ENCODE assay signal across 8 mouse cellular contexts in genomic region chr7:24364827-24365226, GRCm38 (mm10). TPM values are rescaled to one million over a fixed set of nuclear protein-coding genes. Genes with fewer than 3 reads are reported as not detected.
DNase-seq lines count a peak whose midpoint lies in the region; ATAC-seq and TF ChIP-seq lines count a peak whose summit lies in the region.

No protein-coding gene starts in this region.

- peak overlapping the region; percentile 62 for H3K9ac ChIP-seq in MEL (ENCODE audit: control insufficient read depth, low read depth, low read length, poor library complexity, severe bottlenecking)
- no peak overlapping the region for H3K9ac ChIP-seq in lung, embryonic 15.5 days

- H3K4me3 ChIP-seq in MEL (ENCODE audit: control insufficient read depth in 1 of 2, insufficient read depth in 1 of 2, low read depth in 2 of 2, low read length in 2 of 2): peak overlapping the region; percentile 32 to 43
- no peak overlapping the region for H3K4me3 ChIP-seq in cerebellum, adult 2 months (replicated peaks; ENCODE audit: insufficient read depth, low read depth, low read length)
- no peak overlapping the region for H3K4me3 ChIP-seq in hindbrain, embryonic 10.5 days
- H3K4me3 ChIP-seq in lung, embryonic 15.5 days: no peak overlapping the region
- H3K4me3 ChIP-seq in olfactory bulb, adult 2 months (ENCODE audit: insufficient read depth, low read depth, low read length): no peak overlapping the region

- TF ChIP-seq POLR2A in MEL (IDR thresholded peaks at IDR 0.05; ENCODE audit: control insufficient read depth in 1 of 2, insufficient read depth in 1 of 2, low read depth in 1 of 2, low read length in 2 of 2, poor library complexity in 1 of 2): no peak
- no peak for TF ChIP-seq POLR2A in cerebellum, adult 2 months (IDR thresholded peaks at IDR 0.05; ENCODE audit: borderline replicate concordance, insufficient read depth, low read length)
- no peak for TF ChIP-seq POLR2A in olfactory bulb, adult 2 months (IDR thresholded peaks at IDR 0.05; ENCODE audit: insufficient read depth, low read depth, low read length)

- H3K4me1 ChIP-seq in MEL (ENCODE audit: control insufficient read depth in 1 of 2, insufficient read depth in 2 of 2, low read length in 2 of 2): peaks cover 5 to 50% of the 10 kb centered on the region in 2 experiments; a peak in 3 of 4 replicates
- no peaks in the 10 kb centered on the region for H3K4me1 ChIP-seq in cerebellum, adult 2 months (ENCODE audit: control insufficient read depth, insufficient read depth, low read length)
- peaks cover 3% of the 10 kb centered on the region; the same call in 1 of the 2 replicates for H3K4me1 ChIP-seq in hindbrain, embryonic 10.5 days (replicated peaks)
- H3K4me1 ChIP-seq in lung, embryonic 15.5 days: no peaks in the 10 kb centered on the region
- peaks cover 17% of the 10 kb centered on the region for H3K4me1 ChIP-seq in olfactory bulb, adult 2 months (ENCODE audit: control insufficient read depth, insufficient read depth, low read length)

- H3K27me3 ChIP-seq in MEL (ENCODE audit: control insufficient read depth in 1 of 2, insufficient read depth in 2 of 2, low read length in 2 of 2): no peaks in the 10 kb centered on the region
- H3K27me3 ChIP-seq in cerebellum, adult 2 months (ENCODE audit: control insufficient read depth, insufficient read depth, low read length): no peaks in the 10 kb centered on the region
- H3K27me3 ChIP-seq in hindbrain, embryonic 10.5 days (ENCODE audit: insufficient read depth, poor library complexity, severe bottlenecking): no peaks in the 10 kb centered on the region; the same call in 1 of the 2 replicates
- H3K27me3 ChIP-seq in lung, embryonic 15.5 days: no peaks in the 10 kb centered on the region

- no peaks in the 10 kb centered on the region for H3K9me3 ChIP-seq in MEL (replicated peaks; ENCODE audit: insufficient read depth, low read length)
- peaks cover 8% of the 10 kb centered on the region; the same call in 1 of the 2 replicates for H3K9me3 ChIP-seq in hindbrain, embryonic 10.5 days
- no peaks in the 10 kb centered on the region for H3K9me3 ChIP-seq in lung, embryonic 15.5 days

- no peaks in the 10 kb centered on the region for H3K79me2 ChIP-seq in MEL (ENCODE audit: control insufficient read depth, insufficient read depth, low read length, poor library complexity)

- H3K27ac ChIP-seq in MEL (ENCODE audit: control insufficient read depth, low read depth, low read length): no peak overlapping the region
- no peak overlapping the region for H3K27ac ChIP-seq in cerebellum, adult 2 months (ENCODE audit: insufficient read depth, low read length)
- peak overlapping the region; percentile 69 for H3K27ac ChIP-seq in hindbrain, embryonic 10.5 days
- H3K27ac ChIP-seq in lung, embryonic 15.5 days: no peak overlapping the region
- H3K27ac ChIP-seq in olfactory bulb, adult 2 months (ENCODE audit: insufficient read depth, low read depth, low read length): no peak overlapping the region

- peak; percentile 69; the same call in 1 of the 2 replicates for ATAC-seq in frontal cortex, adult (ENCODE audit: low TSS enrichment)
- peak; percentile 58 for ATAC-seq in lung, embryonic 15.5 days (ENCODE audit: borderline replicate concordance, extremely low read depth, low FRiP score, low TSS enrichment)

- peak; percentile 79 for TF ChIP-seq RAD21 in MEL (IDR thresholded peaks at IDR 0.05; ENCODE audit: low read depth, low read length)

- no peak overlapping the region for H3K4me2 ChIP-seq in lung, embryonic 15.5 days

- H3K36me3 ChIP-seq in MEL (ENCODE audit: control insufficient read depth in 1 of 2, insufficient read depth in 2 of 2, low read length in 2 of 2): peaks cover 0 to 2% of the 10 kb centered on the region in 2 experiments; a peak in 2 of 4 replicates
- H3K36me3 ChIP-seq in hindbrain, embryonic 10.5 days: no peaks in the 10 kb centered on the region
- H3K36me3 ChIP-seq in lung, embryonic 15.5 days: no peaks in the 10 kb centered on the region

- DNase-seq in MEL (ENCODE audit: low read depth, low spot score): peak; percentile 93
- peak; percentile 76 to 86 for DNase-seq in cerebellum, adult 2 months
- peak; percentile 85 for DNase-seq in hindbrain, embryonic 10.5 days (ENCODE audit: low spot score)
- peak; percentile 66 to 89 for DNase-seq in layer of hippocampus, adult 8-10 months (ENCODE audit: low spot score in 2 of 2)
- DNase-seq in thymus, adult 18-20 months: peak; percentile 73 to 81

- no peak for TF ChIP-seq EP300 in MEL (IDR thresholded peaks at IDR 0.05; ENCODE audit: low read depth in 1 of 2, low read length in 2 of 2)

- WGBS in cerebellum, adult 2 months: 17% methylated on average over 10 of the region's 10 CpGs
- WGBS in hindbrain, embryonic 10.5 days: 23% methylated on average over 10 of the region's 10 CpGs
- WGBS in lung, embryonic 15.5 days: 19% methylated on average over 10 of the region's 10 CpGs
- 16% methylated on average over 10 of the region's 10 CpGs for WGBS in olfactory bulb, adult 2 months

- peak; percentile 79 to 93 (median 91) for TF ChIP-seq CTCF in MEL (IDR thresholded peaks at IDR 0.05 in 2 of 3, conservative IDR thresholded peaks at IDR 0.05 in 1 of 3; ENCODE audit: control insufficient read depth in 1 of 3, insufficient read depth in 1 of 3, low read depth in 2 of 3, low read length in 3 of 3, poor library complexity in 1 of 3, severe bottlenecking in 1 of 3)
- TF ChIP-seq CTCF in cerebellum, adult 2 months (IDR thresholded peaks at IDR 0.05; ENCODE audit: borderline replicate concordance, insufficient read depth, low read depth, low read length): peak; percentile 79
- TF ChIP-seq CTCF in olfactory bulb, adult 2 months (IDR thresholded peaks at IDR 0.05; ENCODE audit: insufficient read depth, low read depth, low read length): peak; percentile 84

TF ChIP-seq in MEL, 35 proteins besides CTCF, POLR2A, EP300 and RAD21 (continues in another document):
- no peak for TF ChIP-seq KAT2A (conservative IDR thresholded peaks at IDR 0.05; ENCODE audit: low read depth, low read length)
- no peak for TF ChIP-seq ZKSCAN1 (IDR thresholded peaks at IDR 0.05; ENCODE audit: low read depth, low read length)
- peak; percentile 97 for TF ChIP-seq SMC3 (IDR thresholded peaks at IDR 0.05; ENCODE audit: low read depth, low read length)
- TF ChIP-seq USF1 (IDR thresholded peaks at IDR 0.05; ENCODE audit: low read depth, low read length): no peak

RNA-seq across cellular contexts. Expression of gene Kcnn4, which starts 5.2 kb away (rescaled TPM):
- total RNA-seq in MEL (2012; rRNA removed): 175 and 256 TPM in 2 replicates
- 100 to 1,000 TPM in 1 of 2 experiments, not detected in 1; 188 TPM for polyA plus RNA-seq in MEL (2012; ENCODE audit: insufficient read depth in 1 of 2, insufficient read length in 2 of 2, low read depth in 1 of 2, low replicate concordance in 2 of 2, missing spikeins in 1 of 2)
- polyA plus RNA-seq in cerebellum, adult 2 months (2012; rRNA removed): 0.49 and 0.59 TPM in 2 replicates
- polyA plus RNA-seq in hindbrain, embryonic 10.5 days (2016; fragmentation: Nextera tagmentation; extraction: Ambion mirVana): 3.9 and 4.2 TPM in 2 replicates
- total RNA-seq in layer of hippocampus, adult 8-10 months (2022): 1 to 10 TPM in 1 of 4 experiments, under 1 TPM in 2, not detected in 1; 0.27 to 1.2 (median 0.90) TPM
- 3.5 and 4.7 TPM in 2 replicates for polyA plus RNA-seq in lung, embryonic 15.5 days (2015; fragmentation: Nextera tagmentation; extraction: Ambion mirVana)
- not detected in 2 replicates for polyA plus RNA-seq in olfactory bulb, adult 2 months (2012; ENCODE audit: insufficient read depth, insufficient read length, low replicate concordance, missing spikeins)

RNA-seq across cellular contexts. Expression of gene Lypd5, which starts 15.8 kb away (rescaled TPM):
- not detected in 2 replicates for total RNA-seq in MEL (2012; rRNA removed)
- not detected for polyA plus RNA-seq in MEL (2012; ENCODE audit: insufficient read depth in 1 of 2, insufficient read length in 2 of 2, low read depth in 1 of 2, low replicate concordance in 2 of 2, missing spikeins in 1 of 2)
- not detected in 2 replicates for polyA plus RNA-seq in cerebellum, adult 2 months (2012; rRNA removed)
- polyA plus RNA-seq in hindbrain, embryonic 10.5 days (2016; fragmentation: Nextera tagmentation; extraction: Ambion mirVana): not detected in 2 replicates
- not detected for total RNA-seq in layer of hippocampus, adult 8-10 months (2022)
- not detected in 2 replicates for polyA plus RNA-seq in lung, embryonic 15.5 days (2015; fragmentation: Nextera tagmentation; extraction: Ambion mirVana)
- not detected in 2 replicates for polyA plus RNA-seq in olfactory bulb, adult 2 months (2012; ENCODE audit: insufficient read depth, insufficient read length, low replicate concordance, missing spikeins)

RNA-seq across cellular contexts. Expression of gene Tescl, which starts 31.1 kb away (rescaled TPM):
- total RNA-seq in MEL (2012; rRNA removed): not detected in 2 replicates
- not detected for polyA plus RNA-seq in MEL (2012; ENCODE audit: insufficient read depth in 1 of 2, insufficient read length in 2 of 2, low read depth in 1 of 2, low replicate concordance in 2 of 2, missing spikeins in 1 of 2)
- polyA plus RNA-seq in cerebellum, adult 2 months (2012; rRNA removed): 0.22 and 0.39 TPM in 2 replicates
- 0.25 TPM in 1 of 2 replicates, not detected in the other for polyA plus RNA-seq in hindbrain, embryonic 10.5 days (2016; fragmentation: Nextera tagmentation; extraction: Ambion mirVana)
- not detected for total RNA-seq in layer of hippocampus, adult 8-10 months (2022)
- polyA plus RNA-seq in lung, embryonic 15.5 days (2015; fragmentation: Nextera tagmentation; extraction: Ambion mirVana): not detected in 2 replicates
- not detected in 2 replicates for polyA plus RNA-seq in olfactory bulb, adult 2 months (2012; ENCODE audit: insufficient read depth, insufficient read length, low replicate concordance, missing spikeins)

RNA-seq across cellular contexts. Expression of gene Smg9, which starts 34.6 kb away (rescaled TPM):
- 47.5 and 54.6 TPM in 2 replicates for total RNA-seq in MEL (2012; rRNA removed)
- 10 to 100 TPM in 1 of 2 experiments, not detected in 1; 95.3 TPM for polyA plus RNA-seq in MEL (2012; ENCODE audit: insufficient read depth in 1 of 2, insufficient read length in 2 of 2, low read depth in 1 of 2, low replicate concordance in 2 of 2, missing spikeins in 1 of 2)
- polyA plus RNA-seq in cerebellum, adult 2 months (2012; rRNA removed): 89.3 and 95.5 TPM in 2 replicates
- 27.4 and 32.7 TPM in 2 replicates for polyA plus RNA-seq in hindbrain, embryonic 10.5 days (2016; fragmentation: Nextera tagmentation; extraction: Ambion mirVana)
- 10 to 100 TPM; 33.8 to 49.8 (median 44.0) TPM for total RNA-seq in layer of hippocampus, adult 8-10 months (2022)
- 22.5 and 23.9 TPM in 2 replicates for polyA plus RNA-seq in lung, embryonic 15.5 days (2015; fragmentation: Nextera tagmentation; extraction: Ambion mirVana)
- not detected in 2 replicates for polyA plus RNA-seq in olfactory bulb, adult 2 months (2012; ENCODE audit: insufficient read depth, insufficient read length, low replicate concordance, missing spikeins)

RNA-seq across cellular contexts. Expression of gene Zfp94, which starts 48.4 kb away (rescaled TPM):
- 5.9 and 6.9 TPM in 2 replicates for total RNA-seq in MEL (2012; rRNA removed)
- polyA plus RNA-seq in MEL (2012; ENCODE audit: insufficient read depth in 1 of 2, insufficient read length in 2 of 2, low read depth in 1 of 2, low replicate concordance in 2 of 2, missing spikeins in 1 of 2): 1 to 10 TPM in 1 of 2 experiments, not detected in 1; 5.9 TPM
- polyA plus RNA-seq in cerebellum, adult 2 months (2012; rRNA removed): 18.2 and 18.3 TPM in 2 replicates
- 10.8 and 13.2 TPM in 2 replicates for polyA plus RNA-seq in hindbrain, embryonic 10.5 days (2016; fragmentation: Nextera tagmentation; extraction: Ambion mirVana)
- 10 to 100 TPM; 14.4 to 18.3 (median 15.6) TPM for total RNA-seq in layer of hippocampus, adult 8-10 months (2022)
- 10.3 and 10.4 TPM in 2 replicates for polyA plus RNA-seq in lung, embryonic 15.5 days (2015; fragmentation: Nextera tagmentation; extraction: Ambion mirVana)
- polyA plus RNA-seq in olfactory bulb, adult 2 months (2012; ENCODE audit: insufficient read depth, insufficient read length, low replicate concordance, missing spikeins): not detected in 2 replicates

Comparison
In these comparisons a context has a peak if more than half of its experiments do, and no peak if none do; other contexts are left out.
1. H3K4me3 ChIP-seq: peak in MEL (2 of 2); none in cerebellum, adult 2 months (single experiment), hindbrain, embryonic 10.5 days (single experiment), lung, embryonic 15.5 days (single experiment) and olfactory bulb, adult 2 months (single experiment).
2. Peak in every context shown above with its lines, with median percentiles within 50 percentile points of each other: DNase-seq and CTCF ChIP-seq.